Mouse (Mus musculus): Measurements from ENCODE around the gene Mrps18a. TPM values are rescaled to one million over a fixed set of nuclear protein-coding genes. Genes with fewer than 3 reads are reported as not detected.

Mrps18a gene
- polyA plus RNA-seq, 1 experiment from 2014 or later, result 128 TPM

DNA sequence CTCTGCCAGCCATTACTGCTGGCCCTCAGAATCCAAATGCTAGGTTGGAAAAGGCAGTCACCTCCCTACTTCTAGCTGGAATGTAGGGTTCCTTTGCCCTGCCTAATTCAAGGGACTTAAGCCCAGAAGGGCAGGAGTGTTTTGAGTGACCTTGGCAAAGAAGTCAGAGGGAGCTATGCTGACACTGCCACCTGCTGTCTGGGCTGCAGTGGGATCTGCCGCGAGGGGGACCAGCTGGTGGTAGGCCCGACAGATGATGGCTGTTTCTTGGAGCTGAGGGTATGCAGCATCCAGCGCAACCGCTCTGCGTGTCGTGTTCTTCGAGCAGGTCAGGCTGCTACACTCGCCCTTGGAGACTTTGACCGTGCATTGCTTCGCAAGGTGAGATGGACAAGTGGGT lies 56.2 kb downstream of the Mrps18a start:
- H3K4me1 ChIP-seq, result peaks cover 14% of the 10 kb centered on the region
- H3K27me3 ChIP-seq (replicated peaks), result no peaks in the 10 kb centered on the region
- H3K9ac ChIP-seq, result no peak overlapping the region
- ATAC-seq (ENCODE audit: insufficient read depth, low FRiP score, low read depth), result no peak
- no peaks in the 10 kb centered on the region for H3K9me3 ChIP-seq
- peaks cover 65% of the 10 kb centered on the region for H3K36me3 ChIP-seq
- no peak overlapping the region for H3K4me2 ChIP-seq
- WGBS, result 84% methylated on average over 11 of the region's 11 CpGs
- H3K27ac ChIP-seq, result no peak overlapping the region
- no peak overlapping the region for H3K4me3 ChIP-seq (replicated peaks)

DNA sequence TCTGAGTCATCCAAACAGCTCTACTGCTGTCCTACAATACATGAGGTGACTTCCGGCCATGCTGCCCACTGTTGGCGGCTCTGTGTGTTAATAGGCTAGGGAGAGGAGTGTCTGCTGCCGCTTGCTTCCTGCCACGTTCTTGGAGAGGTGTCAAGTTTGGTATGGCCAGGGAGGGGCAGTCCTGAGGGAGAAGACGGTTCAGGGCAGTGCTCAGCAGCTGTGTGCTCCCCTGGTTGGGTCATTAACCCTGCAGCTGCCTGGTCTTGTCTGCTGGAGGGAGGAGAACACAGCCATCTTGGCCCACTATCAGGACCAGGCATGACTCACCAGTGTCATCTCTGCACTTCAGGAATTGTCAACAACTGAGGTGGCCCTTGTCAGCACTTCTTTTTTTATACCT lies 57.5 kb downstream of the Mrps18a start:
- H3K4me2 ChIP-seq, result no peak overlapping the region
- 0 out of 2 replicates have a peak, but pooled peaks cover 2% of the 10 kb centered on the region for H3K4me1 ChIP-seq
- H3K9me3 ChIP-seq, result no peaks in the 10 kb centered on the region
- peaks cover 77% of the 10 kb centered on the region for H3K36me3 ChIP-seq
- no peak for ATAC-seq (ENCODE audit: insufficient read depth, low FRiP score, low read depth)
- no peak overlapping the region for H3K4me3 ChIP-seq (replicated peaks)
- H3K9ac ChIP-seq, result no peak overlapping the region
- H3K27me3 ChIP-seq (replicated peaks), result no peaks in the 10 kb centered on the region
- 47% methylated on average over 5 of the region's 5 CpGs for WGBS
- H3K27ac ChIP-seq, result no peak overlapping the region

DNA sequence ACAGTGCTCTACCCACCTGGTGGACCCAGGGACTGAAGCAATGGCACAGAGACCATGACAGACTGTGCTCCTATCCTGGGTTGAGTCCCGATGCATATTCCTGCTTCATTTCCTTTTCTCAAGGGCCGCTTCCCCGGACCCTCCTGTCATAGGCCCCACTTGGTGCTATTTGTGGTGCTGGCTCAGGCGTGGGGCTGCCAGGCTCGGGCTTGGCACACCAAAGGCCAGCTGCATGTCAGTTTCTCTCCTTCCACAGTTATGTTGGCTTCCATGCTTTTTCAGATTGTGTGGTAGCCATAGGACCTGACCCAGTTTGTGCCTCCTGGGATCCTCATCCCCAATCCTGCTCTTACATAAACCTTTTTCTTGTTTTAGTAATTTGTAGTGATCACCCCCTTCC lies 58.0 kb downstream of the Mrps18a start:
- no peak for ATAC-seq (ENCODE audit: insufficient read depth, low FRiP score, low read depth)
- WGBS, result 89% methylated on average over 5 of the region's 5 CpGs
- no peaks in the 10 kb centered on the region for H3K27me3 ChIP-seq (replicated peaks)
- no peak overlapping the region for H3K9ac ChIP-seq
- H3K4me2 ChIP-seq, result no peak overlapping the region
- peaks cover 77% of the 10 kb centered on the region for H3K36me3 ChIP-seq
- no peak overlapping the region for H3K27ac ChIP-seq
- H3K9me3 ChIP-seq, result no peaks in the 10 kb centered on the region
- H3K4me1 ChIP-seq, result no peaks in the 10 kb centered on the region
- no peak overlapping the region for H3K4me3 ChIP-seq (replicated peaks)

DNA sequence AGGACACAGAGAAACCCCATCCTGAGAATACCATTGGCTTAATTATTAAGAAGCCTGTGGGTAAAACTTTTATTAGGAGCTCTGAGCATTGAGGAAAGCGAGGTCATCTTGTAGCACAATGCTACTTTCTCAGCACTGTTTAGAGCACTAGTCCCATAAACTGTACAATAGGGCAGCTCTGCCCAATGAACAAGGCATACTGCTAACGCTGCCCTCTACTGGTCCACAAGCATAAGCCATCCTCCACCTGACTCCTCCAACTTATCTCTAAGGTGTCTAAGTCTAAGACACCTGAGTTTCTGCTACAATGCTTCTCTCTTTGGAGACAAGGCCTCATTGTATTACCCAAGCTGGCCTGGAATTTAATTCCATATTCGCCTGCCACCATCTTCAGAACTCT lies 59.8 kb downstream of the Mrps18a start:
- Histone ChIP-seq H3K4me1 (no peaks in the 10 kb centered on the region), H3K4me3 (replicated peaks) (no peak overlapping the region), H3K9me3 (no peaks in the 10 kb centered on the region), H3K36me3 (peaks cover 64% of the 10 kb centered on the region), H3K27me3 (replicated peaks) (no peaks in the 10 kb centered on the region), H3K9ac (no peak overlapping the region), H3K4me2 (no peak overlapping the region), H3K27ac (no peak overlapping the region)
- WGBS, result 83% methylated on average over 3 of the region's 3 CpGs
- ATAC-seq (ENCODE audit: insufficient read depth, low FRiP score, low read depth), result no peak

Other genes with a start within 250 kb of the Mrps18a start
- 4.9 and 5.7 TPM in 2 replicates for gene Vegfa, start 78.6 kb upstream of the Mrps18a start, polyA plus RNA-seq (2015; fragmentation: Nextera tagmentation; extraction: Ambion mirVana)
- gene Rsph9, start 33.2 kb downstream of the Mrps18a start, polyA plus RNA-seq (2015; fragmentation: Nextera tagmentation; extraction: Ambion mirVana), result 8.7 and 11.6 TPM in 2 replicates
- 32.9 and 33.3 TPM in 2 replicates for gene Mad2l1bp, start 42.6 kb downstream of the Mrps18a start, polyA plus RNA-seq (2015; fragmentation: Nextera tagmentation; extraction: Ambion mirVana)
- 34.7 and 35.8 TPM in 2 replicates for gene Gtpbp2, start 50.0 kb downstream of the Mrps18a start, polyA plus RNA-seq (2015; fragmentation: Nextera tagmentation; extraction: Ambion mirVana)
- gene Polh, start 91.7 kb downstream of the Mrps18a start, polyA plus RNA-seq (2015; fragmentation: Nextera tagmentation; extraction: Ambion mirVana), result 15.3 and 15.4 TPM in 2 replicates
- 30.1 and 33.3 TPM in 2 replicates for gene Xpo5, start 91.8 kb downstream of the Mrps18a start, polyA plus RNA-seq (2015; fragmentation: Nextera tagmentation; extraction: Ambion mirVana)
- 77.4 and 79.8 TPM in 2 replicates for gene Polr1c, start 137.1 kb downstream of the Mrps18a start, polyA plus RNA-seq (2015; fragmentation: Nextera tagmentation; extraction: Ambion mirVana)
- gene Yipf3, start 137.1 kb downstream of the Mrps18a start, polyA plus RNA-seq (2015; fragmentation: Nextera tagmentation; extraction: Ambion mirVana), result 98.2 and 104 TPM in 2 replicates
- gene Lrrc73, start 142.5 kb downstream of the Mrps18a start, polyA plus RNA-seq (2015; fragmentation: Nextera tagmentation; extraction: Ambion mirVana), result 0.58 and 1.1 TPM in 2 replicates
- 33.8 and 37.2 TPM in 2 replicates for gene Tjap1, start 172.0 kb downstream of the Mrps18a start, polyA plus RNA-seq (2015; fragmentation: Nextera tagmentation; extraction: Ambion mirVana)
- 4.5 and 5.7 TPM in 2 replicates for gene Dlk2, start 186.4 kb downstream of the Mrps18a start, polyA plus RNA-seq (2015; fragmentation: Nextera tagmentation; extraction: Ambion mirVana)
- gene Abcc10, start 217.4 kb downstream of the Mrps18a start, polyA plus RNA-seq (2015; fragmentation: Nextera tagmentation; extraction: Ambion mirVana), result 5.3 and 5.9 TPM in 2 replicates

All from stomach, embryonic 15.5 days (tissue).